Mouse (Mus musculus): ENCODE measurements around the gene Srp68.

The Srp68 gene

GRCm38 (mm10) chr11:116274045-116274666 lies at the start of gene Srp68:
TSS of gene Srp68 (minus strand) at chr11:116274217.
- DNase-seq (ENCODE audit: low read depth in 1 of 2, low spot score in 2 of 2): peak; percentile 77 to 81

- peak; percentile 57 to 78 for DNase-seq (ENCODE audit: low read depth in 1 of 2, low spot score in 2 of 2)
Observed at GRCm38 (mm10) chr11:116318719-116319659, 45.0 kb upstream of the Srp68 start.

- no peak for DNase-seq (ENCODE audit: low read depth in 1 of 2, low spot score in 2 of 2)
Observed at GRCm38 (mm10) chr11:116312359-116312758, 38.3 kb upstream of the Srp68 start.

- DNase-seq (ENCODE audit: low read depth in 1 of 2, low spot score in 2 of 2): no peak
Observed at GRCm38 (mm10) chr11:116311169-116311568, 37.2 kb upstream of the Srp68 start.

- DNase-seq (ENCODE audit: low read depth in 1 of 2, low spot score in 2 of 2): no peak
Observed at GRCm38 (mm10) chr11:116309601-116310000, 35.6 kb upstream of the Srp68 start.

GRCm38 (mm10) chr11:116307762-116308531 lies 33.9 kb upstream of the Srp68 start:
- no peak for DNase-seq (ENCODE audit: low read depth in 1 of 2, low spot score in 2 of 2)

- DNase-seq (ENCODE audit: low read depth in 1 of 2, low spot score in 2 of 2): no peak
Observed at GRCm38 (mm10) chr11:116307019-116307725, 33.2 kb upstream of the Srp68 start, which contains the start of gene Exoc7. TSS of gene Exoc7 (minus strand) at chr11:116307233.

- peak; percentile 54 to 78 for DNase-seq (ENCODE audit: low read depth in 1 of 2, low spot score in 2 of 2)
Observed at GRCm38 (mm10) chr11:116306126-116306982, 32.3 kb upstream of the Srp68 start.

- DNase-seq (ENCODE audit: low read depth in 1 of 2, low spot score in 2 of 2): no peak
Observed at GRCm38 (mm10) chr11:116305423-116305822, 31.4 kb upstream of the Srp68 start.

- no peak for DNase-seq (ENCODE audit: low read depth in 1 of 2, low spot score in 2 of 2)
Observed at GRCm38 (mm10) chr11:116298621-116299020, 24.6 kb upstream of the Srp68 start.

- DNase-seq (ENCODE audit: low read depth in 1 of 2, low spot score in 2 of 2): no peak
Observed at GRCm38 (mm10) chr11:116298221-116298620, 24.2 kb upstream of the Srp68 start.

- no peak for DNase-seq (ENCODE audit: low read depth in 1 of 2, low spot score in 2 of 2)
Observed at GRCm38 (mm10) chr11:116297017-116297416, 23.0 kb upstream of the Srp68 start.

GRCm38 (mm10) chr11:116296191-116296734 lies 22.2 kb upstream of the Srp68 start:
- no peak for DNase-seq (ENCODE audit: low read depth in 1 of 2, low spot score in 2 of 2)

GRCm38 (mm10) chr11:116294319-116294718 lies 20.3 kb upstream of the Srp68 start:
- no peak for DNase-seq (ENCODE audit: low read depth in 1 of 2, low spot score in 2 of 2)

GRCm38 (mm10) chr11:116293538-116294137 lies 19.6 kb upstream of the Srp68 start:
- no peak for DNase-seq (ENCODE audit: low read depth in 1 of 2, low spot score in 2 of 2)

- DNase-seq (ENCODE audit: low read depth in 1 of 2, low spot score in 2 of 2): no peak
Observed at GRCm38 (mm10) chr11:116292401-116292800, 18.4 kb upstream of the Srp68 start.

GRCm38 (mm10) chr11:116290556-116290955 lies 16.5 kb upstream of the Srp68 start:
- no peak for DNase-seq (ENCODE audit: low read depth in 1 of 2, low spot score in 2 of 2)

GRCm38 (mm10) chr11:116287351-116287750 lies 13.3 kb upstream of the Srp68 start:
- DNase-seq (ENCODE audit: low read depth in 1 of 2, low spot score in 2 of 2): no peak

GRCm38 (mm10) chr11:116285770-116286191 lies 11.8 kb upstream of the Srp68 start:
- no peak for DNase-seq (ENCODE audit: low read depth in 1 of 2, low spot score in 2 of 2)
